Mouse (Mus musculus) thymus, postnatal 0 days (tissue): ENCODE measurements around the gene Disc1. TPM values are rescaled to one million over a fixed set of nuclear protein-coding genes. Genes with fewer than 3 reads are reported as not detected.

ENCODE experiments used
- DNase-seq: peaks from one replicate; pipeline ENCODE4 v3.0.0-alpha.2; 2015; ENCODE audit warnings: low spot score
- polyA plus RNA-seq: library from polyadenylated mRNA; unstranded; fragments of >200 nt; fragmentation: Nextera tagmentation; extraction: Ambion mirVana; gene quantifications from 2 replicates; pipeline ENCODE4 v1.2.1, GENCODE M21; 2015

Gene Disc1
- polyA plus RNA-seq, 1 experiment from 2014 or later: 0.46 TPM

- DNase-seq: no peak
These were observed 164.0 kb downstream of the Disc1 start for GRCm38 (mm10) chr8:125217902-125218581.

- DNase-seq: no peak
These were observed 164.7 kb downstream of the Disc1 start for GRCm38 (mm10) chr8:125218669-125219068.

- DNase-seq: no peak
These were observed 166.6 kb downstream of the Disc1 start for GRCm38 (mm10) chr8:125220608-125221007.

- DNase-seq: no peak
These were observed 167.1 kb downstream of the Disc1 start for GRCm38 (mm10) chr8:125221062-125221461.

- DNase-seq: no peak
These were observed 169.2 kb downstream of the Disc1 start for GRCm38 (mm10) chr8:125223031-125223753.

- no peak for DNase-seq
These were observed 170.3 kb downstream of the Disc1 start for GRCm38 (mm10) chr8:125224271-125224699.

GRCm38 (mm10) chr8:125225266-125225665 lies 171.3 kb downstream of the Disc1 start:
- no peak for DNase-seq

GRCm38 (mm10) chr8:125226989-125227624 lies 173.1 kb downstream of the Disc1 start:
- DNase-seq: no peak

GRCm38 (mm10) chr8:125230526-125231131 lies 176.6 kb downstream of the Disc1 start:
- no peak for DNase-seq

- peak; percentile 10 for DNase-seq
These were observed 178.7 kb downstream of the Disc1 start for GRCm38 (mm10) chr8:125232724-125233123.

- DNase-seq: no peak
These were observed 182.2 kb downstream of the Disc1 start for GRCm38 (mm10) chr8:125235898-125236835.

GRCm38 (mm10) chr8:125240763-125241162 lies 186.8 kb downstream of the Disc1 start:
- no peak for DNase-seq

- DNase-seq: no peak
These were observed 188.4 kb downstream of the Disc1 start for GRCm38 (mm10) chr8:125242382-125242781.

- DNase-seq: no peak
These were observed 188.9 kb downstream of the Disc1 start for GRCm38 (mm10) chr8:125242921-125243320.

GRCm38 (mm10) chr8:125246737-125247292 lies 192.8 kb downstream of the Disc1 start:
- no peak for DNase-seq

- no peak for DNase-seq
These were observed 193.4 kb downstream of the Disc1 start for GRCm38 (mm10) chr8:125247349-125247748.

GRCm38 (mm10) chr8:125252946-125253345 lies 199.0 kb downstream of the Disc1 start:
- no peak for DNase-seq

GRCm38 (mm10) chr8:125253505-125254180 lies 199.6 kb downstream of the Disc1 start:
- peak; percentile 35 for DNase-seq

GRCm38 (mm10) chr8:125254188-125255005 lies 200.4 kb downstream of the Disc1 start:
- DNase-seq: peak; percentile 71
